Mouse (Mus musculus) stomach, embryonic 16.5 days (tissue): ENCODE measurements around the gene Gyg. TPM values are rescaled to one million over a fixed set of nuclear protein-coding genes. Genes with fewer than 3 reads are reported as not detected.

ENCODE experiments used
- ATAC-seq: fragments of 200-750 bp; cut with Nextera tagmentation; 2 replicates; pipeline ENCODE4 v1.8.0; 2017; ENCODE audit warnings: moderate number of reproducible peaks, moderate TSS enrichment; ENCODE audit not compliant: insufficient read depth, low FRiP score
- H3K27ac ChIP-seq: fragments of 300-500 bp; sonication (generic); 2 replicates; pipeline ENCODE4 v1.5.1; 2014; ENCODE audit warnings: low read length
- H3K27me3 ChIP-seq: fragments of 300-500 bp; sonication (generic); 2 replicates; pipeline ENCODE4 v1.6.1; 2014; ENCODE audit warnings: low read length, control low read depth, mixed read lengths; ENCODE audit not compliant: control insufficient read depth, insufficient read depth
- H3K36me3 ChIP-seq: fragments of 300-500 bp; sonication (generic); 2 replicates; pipeline ENCODE4 v1.6.1; 2014; ENCODE audit warnings: low read length; ENCODE audit not compliant: control insufficient read depth, insufficient read depth
- H3K4me1 ChIP-seq: fragments of 300-500 bp; sonication (generic); 2 replicates; pipeline ENCODE4 v1.6.1; 2014; ENCODE audit warnings: low read length, control low read depth, mixed read lengths; ENCODE audit not compliant: control insufficient read depth, insufficient read depth
- H3K4me2 ChIP-seq: fragments of 300-500 bp; sonication (generic); 2 replicates; pipeline ENCODE4 v1.6.1; 2014; ENCODE audit warnings: low read depth, low read length, mixed read lengths
- H3K4me3 ChIP-seq: fragments of 300-500 bp; sonication (generic); replicated peaks from 2 replicates; pipeline ENCODE4 v1.5.1; 2014; ENCODE audit warnings: mild to moderate bottlenecking, low read length
- H3K9ac ChIP-seq: fragments of 300-500 bp; sonication (generic); 2 replicates; pipeline ENCODE4 v1.6.1; 2014; ENCODE audit warnings: low read length
- H3K9me3 ChIP-seq: fragments of 300-500 bp; sonication (generic); replicated peaks from 2 replicates; pipeline ENCODE4 v1.6.1; 2016; ENCODE audit warnings: low read length, control low read depth; ENCODE audit not compliant: control insufficient read depth
- WGBS: fragments of 180-500 bp; shearing (Covaris S2); extraction: QIAGEN DNeasy Blood & Tissue Kit; methylation state at CpG from one replicate; pipeline ENCODE4 v1.1.7; 2014; 5-methylcytosine and 5-hydroxymethylcytosine counted together
- polyA plus RNA-seq: library from polyadenylated mRNA; unstranded; fragments of >200 nt; fragmentation: Nextera tagmentation; extraction: Ambion mirVana; gene quantifications from 2 replicates; pipeline ENCODE4 v1.2.1, GENCODE M21; 2015

Gene Gyg
- polyA plus RNA-seq, 1 experiment from 2014 or later, result 52.5 TPM

GRCm38 (mm10) chr3:20076145-20077053 is 78.7 kb downstream of the Gyg start:
- Histone ChIP-seq H3K4me1 (no peaks in the 10 kb centered on the region), H3K4me3 (no peak overlapping the region), H3K9ac (no peak overlapping the region), H3K9me3 (no peaks in the 10 kb centered on the region), H3K4me2 (no peak overlapping the region), H3K27me3 (no peaks in the 10 kb centered on the region), H3K36me3 (no peaks in the 10 kb centered on the region), H3K27ac (no peak overlapping the region)
- ATAC-seq, result no peak
- 79% methylated on average over 11 of the region's 11 CpGs for WGBS

Other genes with a start within 250 kb of the Gyg start
- 1.7 and 2.0 TPM in 2 replicates for gene Cp, start 198.3 kb downstream of the Gyg start, polyA plus RNA-seq
- gene Hps3, start 120.0 kb downstream of the Gyg start, polyA plus RNA-seq, result 8.8 and 10.6 TPM in 2 replicates
- gene Hltf, start 97.5 kb downstream of the Gyg start, polyA plus RNA-seq, result 15.3 and 18.0 TPM in 2 replicates
- gene Cpa3, start 86.9 kb upstream of the Gyg start, polyA plus RNA-seq, result 17.9 and 36.5 TPM in 2 replicates
- gene Cpb1, start 120.4 kb upstream of the Gyg start, polyA plus RNA-seq, result 150 and 191 TPM in 2 replicates
- gene Agtr1b, start 211.9 kb upstream of the Gyg start, polyA plus RNA-seq, result 3.6 and 3.7 TPM in 2 replicates